Mouse (Mus musculus): ENCODE measurements around the gene Itgb7. TPM values are rescaled to one million over a fixed set of nuclear protein-coding genes. Genes with fewer than 3 reads are reported as not detected.

Gene Itgb7
- total RNA-seq, 1 experiment from 2014 or later = 3.0 TPM

DNA sequence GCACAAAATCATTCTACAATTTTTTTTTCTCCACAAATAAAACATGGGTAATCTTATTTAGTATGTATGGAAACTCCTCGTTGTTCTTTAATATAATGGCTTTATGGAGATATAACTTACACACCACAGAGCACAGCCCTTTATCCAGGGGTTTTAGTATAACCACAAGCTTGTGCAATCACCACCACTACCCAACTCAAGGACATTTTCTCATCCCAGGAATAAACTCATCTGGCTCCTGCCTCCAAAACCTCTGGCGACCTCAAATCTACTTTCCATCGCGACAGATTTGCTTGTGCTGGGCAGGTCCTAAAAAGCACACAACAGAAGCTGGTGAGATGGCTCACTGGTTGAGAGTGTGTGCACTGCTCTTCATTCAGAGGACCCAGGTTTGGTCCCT, 38.1 kb downstream of the Itgb7 start:
- no peak for DNase-seq

DNA sequence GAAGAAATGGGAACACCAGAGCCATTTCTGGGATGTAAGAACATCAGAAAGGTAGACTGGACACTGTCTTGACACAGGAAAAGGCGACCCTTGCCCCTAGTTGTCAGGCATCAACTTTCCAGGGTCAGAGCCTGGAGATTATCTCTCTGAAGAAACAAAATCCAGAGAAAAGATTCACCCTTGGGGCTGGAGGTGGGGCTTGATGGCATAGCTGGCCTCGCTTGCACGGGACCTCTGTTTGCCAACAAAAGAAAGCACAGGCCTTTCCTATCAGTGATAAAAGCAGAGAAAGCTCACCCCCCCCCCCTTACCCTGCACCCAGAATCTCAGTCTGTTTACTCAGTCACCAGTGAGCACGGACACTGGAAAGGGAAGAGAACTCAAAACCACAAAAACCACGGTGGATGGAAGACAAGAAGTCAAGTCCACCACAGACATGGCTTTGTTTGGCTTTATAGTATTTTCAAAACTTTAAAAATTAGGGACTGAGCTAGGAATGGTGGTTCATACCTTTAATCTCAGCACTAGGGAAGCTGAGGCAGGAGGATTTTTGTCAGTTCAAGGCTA, 38.8 kb downstream of the Itgb7 start:
- no peak for DNase-seq

DNA sequence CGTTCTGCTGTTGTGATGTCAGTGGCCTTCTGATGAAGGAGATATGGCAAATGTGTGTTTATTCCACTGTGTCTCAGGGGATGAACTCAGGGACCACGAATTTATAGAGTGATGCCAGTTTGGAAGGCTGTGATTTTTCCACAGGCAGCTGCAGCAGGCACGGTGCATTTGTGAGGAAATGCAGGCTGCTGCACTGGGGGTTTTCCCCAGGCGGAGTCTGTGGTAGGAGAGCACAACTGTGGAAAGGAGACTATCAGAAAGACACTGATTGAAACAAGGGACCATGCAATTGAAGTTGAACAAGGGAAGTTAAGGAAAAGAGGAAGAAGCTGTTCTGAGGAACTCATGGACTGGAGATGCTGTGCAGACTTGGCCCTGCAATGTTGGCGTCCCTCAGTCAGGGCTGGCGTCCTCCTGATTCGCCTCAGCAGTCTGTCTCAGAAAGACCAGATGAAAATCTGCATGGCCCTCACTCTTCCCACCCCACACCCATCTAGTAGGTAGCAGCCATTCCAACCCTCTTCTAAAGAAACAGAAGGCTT, 39.4 kb downstream of the Itgb7 start:
- DNase-seq = no peak

DNA sequence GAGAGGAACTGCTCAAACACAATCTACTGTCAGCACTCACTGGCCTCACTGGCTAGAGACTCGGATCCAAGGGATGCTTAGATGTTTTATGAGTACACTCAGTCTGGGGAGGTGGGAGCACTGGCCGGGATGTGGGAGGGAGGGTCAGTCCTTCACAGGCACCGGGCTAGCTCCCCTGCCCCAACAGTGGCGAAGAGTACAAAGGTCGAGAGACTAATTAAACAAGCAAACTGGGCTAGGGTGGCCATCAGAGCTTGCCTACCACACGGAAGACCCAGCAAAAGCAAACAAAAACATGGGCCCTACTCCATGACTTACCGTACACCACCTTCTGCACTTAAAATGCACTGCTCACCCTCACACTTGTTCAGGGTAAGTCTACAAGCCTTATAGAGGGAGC, 40.0 kb downstream of the Itgb7 start:
- no peak for DNase-seq

DNA sequence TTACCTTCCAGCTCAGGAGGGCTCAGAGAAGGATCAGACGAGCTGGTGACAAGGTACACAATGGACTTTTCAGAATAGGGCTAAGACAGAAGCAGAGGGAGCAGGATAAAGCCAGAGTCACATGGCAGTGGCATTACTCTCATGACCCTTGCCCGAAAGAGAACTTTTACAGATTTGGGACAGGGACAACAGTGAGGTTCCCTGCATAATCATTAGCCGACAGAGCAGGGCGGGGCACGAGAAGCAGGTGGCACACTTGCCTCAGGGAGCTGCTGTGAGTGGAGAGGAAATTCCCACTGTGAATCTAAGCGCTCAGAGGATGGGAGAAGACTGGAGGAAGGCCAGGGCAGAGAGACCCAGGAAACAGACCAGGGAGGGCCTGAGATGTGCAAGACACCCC, 42.9 kb downstream of the Itgb7 start:
- no peak for DNase-seq

DNA sequence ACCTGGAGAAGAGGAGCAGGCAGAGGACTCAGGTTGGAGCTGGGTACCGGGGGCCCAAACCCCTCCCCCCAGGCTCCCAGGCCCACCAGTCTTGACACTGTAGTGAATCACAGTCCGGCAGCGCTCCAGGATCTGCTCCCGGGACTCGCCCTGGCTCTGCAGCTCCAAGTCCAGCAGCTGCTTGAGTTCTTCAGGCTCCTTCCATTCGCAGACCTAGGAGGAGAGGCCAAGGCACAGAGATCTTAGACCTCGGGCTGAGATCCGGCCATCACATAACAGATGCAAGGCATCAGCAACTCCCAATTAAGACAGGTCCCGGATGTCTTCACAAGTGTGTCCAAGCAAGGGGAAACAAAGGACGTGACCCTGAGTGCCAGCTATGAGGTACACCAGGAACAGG, 43.6 kb downstream of the Itgb7 start:
- no peak for DNase-seq

DNA sequence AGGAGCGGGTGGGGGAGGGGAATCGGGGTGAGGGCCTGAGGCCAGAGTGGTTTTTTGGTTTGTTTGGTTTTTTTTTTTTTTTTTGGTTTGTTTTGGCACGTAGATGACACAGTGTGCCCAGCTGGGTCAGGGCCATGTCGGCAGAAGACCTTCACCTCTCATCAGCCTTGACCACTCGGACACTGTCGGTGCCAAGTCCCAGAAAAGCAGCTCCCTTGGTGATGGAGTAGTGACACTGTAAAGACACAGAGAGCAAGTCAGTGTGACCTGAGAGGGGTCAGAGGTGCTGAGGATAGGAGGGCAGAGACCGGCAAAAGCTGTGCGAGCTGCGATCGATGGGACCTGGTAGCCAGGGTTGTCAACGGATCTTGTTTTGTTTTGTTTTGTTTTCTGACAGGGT, 45.5 kb downstream of the Itgb7 start:
- DNase-seq = peak; percentile 54

DNA sequence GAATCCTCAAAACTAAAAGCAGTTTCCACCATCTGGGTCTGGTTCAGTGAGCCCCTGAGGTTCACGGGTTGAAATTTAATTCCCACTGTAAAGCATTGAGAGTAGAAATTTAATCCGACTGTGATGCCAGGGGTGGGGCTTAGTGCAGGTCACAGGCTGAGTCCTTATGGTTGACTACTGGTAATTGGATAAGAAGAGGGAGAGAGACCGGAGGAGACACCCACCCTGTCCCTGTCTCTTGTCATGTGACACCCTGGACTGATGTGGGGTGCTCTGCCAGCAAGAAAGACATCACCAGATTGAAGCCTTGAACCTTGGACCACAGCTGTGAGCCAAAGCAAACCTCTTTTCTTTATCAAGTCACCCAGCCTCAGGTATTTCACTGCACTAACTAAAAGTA, 48.7 kb downstream of the Itgb7 start:
- no peak for DNase-seq

DNA sequence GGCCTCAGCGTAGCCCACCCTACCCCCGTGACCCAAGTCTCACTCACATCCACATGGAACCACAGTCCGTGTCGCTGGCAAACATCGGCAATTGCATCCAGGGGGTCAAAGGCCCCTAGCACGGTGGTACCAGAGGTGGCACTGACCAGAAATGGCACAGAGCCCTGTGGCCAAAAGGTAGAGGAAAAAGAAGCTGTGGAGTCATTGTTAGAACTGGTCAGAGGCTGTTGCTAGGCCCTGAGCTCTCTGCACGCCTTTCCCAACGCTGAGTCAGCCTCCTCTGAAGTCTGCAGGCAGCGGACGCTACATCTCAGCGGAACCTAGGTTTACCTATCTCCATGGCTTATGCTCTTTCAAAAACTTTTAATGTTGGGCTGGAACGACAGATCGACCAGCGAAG, 51.8 kb downstream of the Itgb7 start:
- DNase-seq = no peak

DNA sequence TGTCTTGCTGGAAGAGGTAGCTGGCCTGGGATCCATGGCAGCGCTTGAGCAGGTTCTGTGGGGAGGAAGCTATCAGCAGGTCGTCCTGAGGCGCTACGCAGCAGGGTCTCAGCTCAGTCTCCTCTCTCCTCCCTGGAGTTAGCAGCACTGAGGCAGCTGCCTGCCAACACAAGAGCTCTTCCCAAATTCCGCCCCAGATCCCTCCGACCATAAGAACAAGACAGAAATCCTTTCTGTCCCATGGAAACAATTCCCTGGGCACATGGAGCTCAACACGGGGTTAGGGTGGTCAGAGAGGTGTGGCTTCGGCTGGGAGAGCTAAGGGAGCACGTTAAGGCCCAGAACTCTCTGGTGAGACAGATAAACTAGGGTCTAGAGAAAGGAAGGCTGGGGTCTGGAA, 52.6 kb downstream of the Itgb7 start:
- no peak for DNase-seq

DNA sequence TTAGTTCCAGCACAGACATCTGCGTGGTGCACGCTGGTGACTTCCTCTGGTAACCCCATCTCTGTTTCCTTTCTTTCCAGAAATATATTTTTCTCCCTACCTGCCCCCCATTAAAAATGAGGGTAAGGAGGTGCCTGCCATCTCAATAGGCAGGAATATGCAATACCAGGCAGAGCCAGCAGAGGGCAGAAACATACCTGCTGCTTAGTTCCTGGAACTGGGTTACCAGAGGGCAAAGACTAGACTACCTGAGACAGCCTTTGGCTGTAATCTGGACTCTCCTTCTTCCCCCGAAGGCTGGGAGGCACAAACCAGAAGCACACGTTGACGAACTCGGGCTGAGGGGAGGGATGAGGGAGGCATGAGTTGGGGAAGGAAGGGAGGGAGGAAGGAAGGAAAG, 53.5 kb downstream of the Itgb7 start:
- peak; percentile 83 for DNase-seq

DNA sequence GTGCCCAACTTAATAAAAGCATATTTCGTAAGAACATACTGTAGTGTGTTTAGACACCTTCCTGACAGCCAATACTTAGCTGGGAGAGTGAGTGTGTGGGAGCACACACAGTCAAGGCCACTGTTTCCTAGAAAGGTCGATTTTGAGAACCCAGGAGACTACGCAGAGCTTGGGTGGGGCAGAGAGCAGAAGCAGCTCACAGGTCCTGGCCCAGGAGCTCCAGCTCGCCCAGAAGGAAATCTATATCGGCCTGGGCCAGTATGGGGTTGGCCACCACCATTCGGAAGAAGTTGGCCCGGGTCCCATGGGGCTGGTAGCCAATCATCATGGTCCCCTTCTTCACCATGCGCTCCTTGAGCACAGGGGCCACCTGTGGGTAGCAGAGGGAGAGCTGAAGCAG, 54.3 kb downstream of the Itgb7 start:
- no peak for DNase-seq

DNA sequence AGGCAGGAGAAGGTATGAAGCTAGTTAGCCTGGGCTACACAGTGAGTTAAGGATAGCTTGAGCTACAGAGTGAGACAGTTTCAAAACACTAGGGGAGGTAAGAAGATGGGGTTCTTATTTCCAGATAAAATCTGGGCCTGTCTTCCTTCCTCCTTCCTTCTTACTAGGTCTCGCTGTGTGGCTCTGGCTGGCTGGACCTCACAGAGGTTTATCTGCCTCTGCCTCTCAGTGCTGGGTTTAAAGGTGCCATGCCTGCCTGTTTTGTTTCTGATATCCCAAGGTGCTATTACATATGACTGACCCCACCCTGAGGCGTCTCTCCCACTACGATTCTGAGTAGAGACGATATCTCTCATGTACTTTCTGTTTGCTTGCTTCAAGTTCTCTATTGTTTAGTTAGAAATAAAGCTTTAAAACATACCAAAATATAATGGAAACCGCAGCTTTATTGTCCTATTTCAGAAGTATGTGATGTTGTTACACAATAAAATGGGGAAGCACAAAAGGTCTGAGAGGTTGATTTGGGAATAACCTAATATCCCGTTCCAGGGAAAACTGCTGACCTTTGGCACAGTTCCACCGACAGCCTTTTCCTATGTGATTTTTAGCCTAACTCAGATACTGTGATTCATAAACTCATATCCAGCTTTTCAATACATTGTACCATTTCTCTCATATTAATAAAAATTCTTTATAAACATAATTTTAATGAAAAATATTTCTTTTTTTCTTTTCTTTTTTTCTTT, 55.0 kb downstream of the Itgb7 start:
- DNase-seq = peak; percentile 54

DNA sequence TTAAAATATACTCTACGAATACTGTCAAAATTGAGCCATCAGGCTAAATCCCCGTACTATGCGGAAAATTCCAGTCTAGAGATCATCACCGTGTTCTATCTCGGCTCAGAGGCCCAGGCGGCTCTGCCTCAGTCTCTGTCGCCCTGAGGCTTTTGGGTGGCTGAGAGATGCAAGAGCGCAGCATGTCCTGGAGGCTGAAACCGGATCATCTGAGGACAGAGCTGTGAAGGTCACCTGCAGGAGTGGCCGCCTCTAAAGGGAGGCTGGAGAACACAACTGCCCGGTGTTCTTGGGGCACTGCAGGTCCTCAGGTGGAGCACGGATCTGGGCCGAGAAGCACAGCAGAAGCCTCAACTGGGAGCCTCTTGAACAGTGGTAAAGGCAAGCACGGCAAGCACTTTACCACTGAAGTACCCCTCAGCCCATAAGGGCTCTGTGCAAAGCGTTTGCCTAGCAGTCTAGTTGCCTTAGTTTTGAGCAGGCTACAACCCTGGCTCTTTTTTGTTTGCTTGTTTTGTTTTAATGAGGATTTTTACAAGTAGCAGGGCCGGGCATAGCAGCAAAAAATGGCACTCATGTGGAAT, 55.9 kb downstream of the Itgb7 start:
- DNase-seq = no peak

DNA sequence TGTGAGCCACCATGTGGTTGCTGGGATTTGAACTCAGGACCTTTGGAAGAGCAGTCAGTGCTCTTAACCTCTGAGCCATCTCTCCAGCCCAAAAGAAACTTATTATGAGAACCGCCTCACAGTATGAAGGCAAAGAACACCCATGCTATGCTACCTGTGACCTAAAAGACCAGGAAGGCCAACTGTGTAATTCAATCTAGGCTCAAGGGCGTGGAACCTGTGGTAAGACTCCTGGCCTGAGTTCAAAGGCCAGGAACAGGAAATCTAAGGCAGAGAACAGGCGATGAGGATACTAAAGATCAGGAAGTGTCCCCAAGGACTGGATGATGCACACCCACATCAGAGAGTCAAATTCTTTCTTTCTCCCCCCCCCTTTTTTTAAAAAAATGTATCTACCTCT, 58.2 kb downstream of the Itgb7 start:
- DNase-seq = no peak

DNA sequence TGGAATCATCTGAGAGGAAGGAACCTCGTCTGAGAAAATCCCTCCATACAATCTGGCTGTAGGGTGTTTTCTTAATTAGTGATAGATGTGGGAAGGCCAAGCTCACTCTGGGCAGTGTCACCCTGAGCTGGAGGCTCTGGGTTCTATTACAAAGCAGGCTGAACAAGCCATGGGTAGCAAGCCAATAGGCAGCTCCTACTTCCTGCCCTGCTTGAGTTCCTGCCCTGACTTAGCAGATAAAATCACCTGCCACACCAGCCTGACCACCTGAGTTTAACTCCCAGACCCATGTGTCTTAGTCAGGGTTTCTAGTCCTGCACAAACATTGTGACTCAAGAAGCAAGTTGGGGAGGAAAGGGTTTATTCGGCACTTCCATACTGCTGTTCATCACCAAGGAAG, 62.7 kb downstream of the Itgb7 start:
- DNase-seq = no peak

DNA sequence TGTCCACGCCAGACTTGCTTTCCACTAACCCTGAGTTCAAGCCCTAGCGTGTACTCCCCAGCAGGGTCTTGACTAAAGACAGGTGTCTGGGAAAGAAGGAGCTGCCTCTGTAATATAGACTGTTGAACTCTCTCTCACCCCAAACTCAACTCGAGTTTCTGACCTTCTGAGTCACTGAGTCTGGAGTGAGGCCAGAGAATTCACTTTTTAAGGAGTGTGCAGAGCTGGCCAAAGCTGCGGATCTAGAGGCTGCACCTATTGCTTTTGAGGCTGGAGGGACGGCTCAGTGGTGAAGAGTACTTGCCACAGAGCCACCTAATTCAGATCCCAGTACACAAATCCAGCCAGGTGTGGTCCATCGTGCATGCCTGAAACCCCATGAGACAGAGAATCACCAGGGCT, 64.1 kb downstream of the Itgb7 start:
- DNase-seq = peak; percentile 73

Other genes starting within 250 kb of the Itgb7 start
- gene Krt8, start 227.5 kb downstream of the Itgb7 start, total RNA-seq (2021) = 1.5 and 14.6 TPM in 2 replicates
- 2.4 and 11.6 TPM in 2 replicates for gene Krt18, start 203.8 kb downstream of the Itgb7 start, total RNA-seq (2021)
- 224 and 250 TPM in 2 replicates for gene Eif4b, start 158.2 kb downstream of the Itgb7 start, total RNA-seq (2021)
- 83.0 and 121 TPM in 2 replicates for gene Tns2, start 131.5 kb downstream of the Itgb7 start, total RNA-seq (2021)
- gene Spryd3, start 95.7 kb downstream of the Itgb7 start, total RNA-seq (2021) = 23.3 and 30.8 TPM in 2 replicates
- 45.7 and 48.0 TPM in 2 replicates for gene Igfbp6, start 87.6 kb downstream of the Itgb7 start, total RNA-seq (2021)
- 0.26 and 4.7 TPM in 2 replicates for gene Soat2, start 81.4 kb downstream of the Itgb7 start, total RNA-seq (2021)
- gene Zfp740, start 28.7 kb downstream of the Itgb7 start, total RNA-seq (2021) = 58.4 and 83.0 TPM in 2 replicates
- 115 and 120 TPM in 2 replicates for gene Csad, start 27.2 kb downstream of the Itgb7 start, total RNA-seq (2021)
- gene Rarg, start 25.6 kb upstream of the Itgb7 start, total RNA-seq (2021) = 25.5 and 27.8 TPM in 2 replicates
- not detected in 2 replicates for gene Gm9918, start 38.6 kb upstream of the Itgb7 start, total RNA-seq (2021)
- gene Mfsd5, start 47.5 kb upstream of the Itgb7 start, total RNA-seq (2021) = 29.9 and 34.3 TPM in 2 replicates
- gene Espl1, start 64.3 kb upstream of the Itgb7 start, total RNA-seq (2021) = 6.6 and 10.7 TPM in 2 replicates
- gene Pfdn5, start 94.2 kb upstream of the Itgb7 start, total RNA-seq (2021) = 330 and 361 TPM in 2 replicates
- gene Myg1, start 99.8 kb upstream of the Itgb7 start, total RNA-seq (2021) = 52.7 and 59.2 TPM in 2 replicates
- 22.5 and 23.2 TPM in 2 replicates for gene Aaas, start 118.8 kb upstream of the Itgb7 start, total RNA-seq (2021)
- not detected in 2 replicates for gene Sp7, start 135.2 kb upstream of the Itgb7 start, total RNA-seq (2021)
- 72.6 and 73.7 TPM in 2 replicates for gene Sp1, start 174.2 kb upstream of the Itgb7 start, total RNA-seq (2021)
- gene Amhr2, start 213.4 kb upstream of the Itgb7 start, total RNA-seq (2021) = 1.5 and 1.6 TPM in 2 replicates
- gene Prr13, start 227.1 kb upstream of the Itgb7 start, total RNA-seq (2021) = 75.6 and 89.5 TPM in 2 replicates
- 726 and 812 TPM in 2 replicates for gene Pcbp2, start 238.6 kb upstream of the Itgb7 start, total RNA-seq (2021)

Measured in adrenal gland, postnatal 14 days (tissue).